Mouse (Mus musculus): Measurements from ENCODE around the gene Thegl. TPM values are rescaled to one million over a fixed set of nuclear protein-coding genes. Genes with fewer than 3 reads are reported as not detected.

The Thegl gene
- polyA plus RNA-seq, 1 experiment from 2014 or later: not detected

- Histone ChIP-seq H3K9me3 (no peaks in the 10 kb centered on the region), H3K36me3 (no peaks in the 10 kb centered on the region), H3K27ac (no peak overlapping the region), H3K27me3 (no peaks in the 10 kb centered on the region), H3K9ac (0 out of 2 replicates have a peak overlapping the region, but pooled peaks have one; percentile 8), H3K4me2 (replicated peaks) (no peak overlapping the region; the same call in 1 of the 2 replicates), H3K4me3 (no peak overlapping the region), H3K4me1 (0 out of 2 replicates have a peak, but pooled peaks cover 5% of the 10 kb centered on the region)
- no peak for ATAC-seq (ENCODE audit: low FRiP score, low read depth)
- 25% methylated on average over 10 of the region's 10 CpGs for WGBS
Observed at GRCm38 (mm10) chr5:77060363-77060762, 44.5 kb downstream of the Thegl start.

- Histone ChIP-seq H3K4me2 (replicated peaks) (peak overlapping the region; percentile 38), H3K9me3 (no peaks in the 10 kb centered on the region), H3K4me3 (no peak overlapping the region), H3K36me3 (no peaks in the 10 kb centered on the region), H3K4me1 (0 out of 2 replicates have a peak, but pooled peaks cover 5% of the 10 kb centered on the region), H3K27ac (no peak overlapping the region), H3K9ac (no peak overlapping the region), H3K27me3 (no peaks in the 10 kb centered on the region)
- WGBS: 33% methylated on average over 17 of the region's 17 CpGs
- 0 out of 2 replicates have a peak, but pooled peaks have one; percentile 40 for ATAC-seq (ENCODE audit: low FRiP score, low read depth)
Observed at GRCm38 (mm10) chr5:77061372-77062038, 45.7 kb downstream of the Thegl start.

- peaks cover 4% of the 10 kb centered on the region; the same call in 1 of the 2 replicates for H3K4me1 ChIP-seq
- H3K27ac ChIP-seq: no peak overlapping the region
- WGBS: 76% methylated on average over 8 of the region's 8 CpGs
- no peak overlapping the region for H3K9ac ChIP-seq
- no peak overlapping the region for H3K4me3 ChIP-seq
- no peaks in the 10 kb centered on the region for H3K27me3 ChIP-seq
- no peaks in the 10 kb centered on the region for H3K9me3 ChIP-seq
- H3K4me2 ChIP-seq (replicated peaks): no peak overlapping the region
- no peaks in the 10 kb centered on the region for H3K36me3 ChIP-seq
- ATAC-seq (ENCODE audit: low FRiP score, low read depth): no peak
Observed at GRCm38 (mm10) chr5:77067321-77067720, 51.5 kb downstream of the Thegl start.

DNA sequence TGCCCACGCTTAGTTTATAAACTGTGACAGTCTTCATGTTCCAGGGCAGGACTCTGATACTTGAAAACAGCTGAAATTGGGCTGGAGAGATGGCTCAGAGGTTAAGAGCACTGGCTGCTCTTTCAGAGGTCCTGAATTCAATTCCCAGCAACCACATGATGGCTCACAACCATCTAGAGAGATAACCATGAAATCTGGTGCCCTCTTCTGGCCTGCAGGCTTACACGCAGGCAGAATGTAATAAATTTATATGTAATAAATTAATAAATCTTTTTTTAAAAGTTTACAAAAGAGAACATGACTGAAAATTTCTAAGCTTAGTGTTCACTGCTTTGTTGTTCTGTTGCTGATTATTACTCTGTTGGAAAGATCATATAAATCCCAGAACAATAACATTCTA lies 55.2 kb downstream of the Thegl start:
- Histone ChIP-seq H3K9me3 (no peaks in the 10 kb centered on the region), H3K27ac (no peak overlapping the region), H3K36me3 (no peaks in the 10 kb centered on the region), H3K9ac (no peak overlapping the region), H3K4me3 (no peak overlapping the region), H3K27me3 (no peaks in the 10 kb centered on the region), H3K4me1 (peaks cover 4% of the 10 kb centered on the region; the same call in 1 of the 2 replicates), H3K4me2 (replicated peaks) (no peak overlapping the region)
- 72% methylated on average over 2 of the region's 2 CpGs for WGBS
- no peak for ATAC-seq (ENCODE audit: low FRiP score, low read depth)

DNA sequence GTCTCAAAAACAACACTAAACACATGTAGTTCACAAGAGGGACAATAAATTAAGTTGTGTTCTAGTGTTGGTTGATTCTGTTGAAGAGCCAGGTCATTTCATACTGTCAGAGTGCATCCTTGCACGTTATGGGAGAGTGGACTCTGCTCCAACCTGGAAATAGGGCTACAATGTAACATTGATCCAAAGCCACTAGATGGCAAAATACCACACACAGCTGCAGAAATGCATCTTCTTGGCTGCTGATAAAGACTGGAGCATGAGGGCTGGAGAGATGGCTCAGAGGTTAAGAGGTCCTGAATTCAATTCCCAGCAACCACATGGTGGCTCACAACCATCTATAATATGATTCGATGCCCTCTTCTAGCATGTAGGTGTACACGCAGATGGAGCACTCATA lies 55.8 kb downstream of the Thegl start:
- Histone ChIP-seq H3K9ac (no peak overlapping the region), H3K4me2 (replicated peaks) (no peak overlapping the region), H3K9me3 (no peaks in the 10 kb centered on the region), H3K4me1 (peaks cover 4% of the 10 kb centered on the region; the same call in 1 of the 2 replicates), H3K4me3 (no peak overlapping the region), H3K27ac (no peak overlapping the region), H3K27me3 (no peaks in the 10 kb centered on the region), H3K36me3 (no peaks in the 10 kb centered on the region)
- WGBS: 85% methylated on average over 3 of the region's 3 CpGs
- no peak for ATAC-seq (ENCODE audit: low FRiP score, low read depth)

DNA sequence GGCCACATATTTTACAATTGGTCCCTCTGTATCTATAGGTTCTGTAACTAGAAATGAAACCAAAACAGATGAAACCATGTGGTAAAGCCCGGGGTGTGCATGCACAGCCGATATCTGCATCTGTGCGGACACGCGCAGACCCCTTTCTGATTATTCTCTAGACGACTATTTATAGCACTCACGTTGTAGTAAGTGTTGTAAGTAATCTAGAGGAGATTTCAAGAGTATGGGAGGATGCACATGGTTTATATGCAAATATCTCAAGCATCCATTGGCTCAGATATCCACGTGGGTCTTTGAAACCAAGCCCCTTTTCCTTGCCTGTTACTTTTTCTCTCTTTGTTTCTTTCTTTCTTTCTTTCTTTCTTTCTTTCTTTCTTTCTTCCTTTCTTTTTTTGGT lies 58.0 kb downstream of the Thegl start:
- Histone ChIP-seq H3K4me3 (no peak overlapping the region), H3K4me2 (replicated peaks) (no peak overlapping the region), H3K4me1 (no peaks in the 10 kb centered on the region), H3K36me3 (no peaks in the 10 kb centered on the region), H3K9ac (no peak overlapping the region), H3K27me3 (no peaks in the 10 kb centered on the region), H3K27ac (no peak overlapping the region), H3K9me3 (no peaks in the 10 kb centered on the region)
- WGBS: 87% methylated on average over 8 of the region's 8 CpGs
- no peak for ATAC-seq (ENCODE audit: low FRiP score, low read depth)

- H3K4me1 ChIP-seq: no peaks in the 10 kb centered on the region
- peak; percentile 54; the same call in 1 of the 2 replicates for ATAC-seq (ENCODE audit: low FRiP score, low read depth)
- no peak overlapping the region for H3K4me2 ChIP-seq (replicated peaks)
- H3K4me3 ChIP-seq: no peak overlapping the region
- no peak overlapping the region for H3K9ac ChIP-seq
- no peaks in the 10 kb centered on the region for H3K9me3 ChIP-seq
- H3K36me3 ChIP-seq: no peaks in the 10 kb centered on the region
- 57% methylated on average over 2 of the region's 2 CpGs for WGBS
- H3K27ac ChIP-seq: peak overlapping the region; percentile 44; the same call in 1 of the 2 replicates
- no peaks in the 10 kb centered on the region for H3K27me3 ChIP-seq
Observed at GRCm38 (mm10) chr5:77074914-77075313, 59.1 kb downstream of the Thegl start.

DNA sequence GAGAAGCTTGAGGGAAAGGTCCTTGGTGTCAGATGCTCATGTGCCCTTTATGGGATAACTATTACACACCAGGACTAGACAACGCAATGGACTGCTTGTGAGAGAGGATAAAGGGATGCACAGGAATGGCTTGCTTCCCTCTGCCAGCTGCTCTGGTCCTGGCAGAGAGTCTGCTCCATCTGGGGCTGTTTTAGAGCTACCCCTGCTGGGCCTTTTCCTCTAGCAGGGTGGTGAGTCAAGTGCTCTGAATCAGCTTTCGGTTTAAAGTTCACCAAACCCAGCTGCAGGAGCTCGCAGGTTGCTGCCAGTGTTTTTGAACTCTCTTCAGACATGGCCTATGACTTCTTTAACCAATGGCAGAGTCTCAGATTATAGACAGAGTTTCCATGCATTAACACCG lies 60.1 kb downstream of the Thegl start:
- H3K36me3 ChIP-seq: no peaks in the 10 kb centered on the region
- no peak for ATAC-seq (ENCODE audit: low FRiP score, low read depth)
- H3K27ac ChIP-seq: no peak overlapping the region
- no peak overlapping the region for H3K9ac ChIP-seq
- WGBS: 77% methylated on average over 4 of the region's 4 CpGs
- no peak overlapping the region for H3K4me2 ChIP-seq (replicated peaks)
- no peaks in the 10 kb centered on the region for H3K9me3 ChIP-seq
- H3K4me3 ChIP-seq: no peak overlapping the region
- H3K4me1 ChIP-seq: no peaks in the 10 kb centered on the region
- H3K27me3 ChIP-seq: no peaks in the 10 kb centered on the region

- Histone ChIP-seq H3K4me1 (no peaks in the 10 kb centered on the region), H3K27me3 (no peaks in the 10 kb centered on the region), H3K4me3 (no peak overlapping the region), H3K9ac (no peak overlapping the region), H3K36me3 (no peaks in the 10 kb centered on the region), H3K4me2 (replicated peaks) (no peak overlapping the region), H3K27ac (no peak overlapping the region), H3K9me3 (no peaks in the 10 kb centered on the region)
- peak; percentile 61; the same call in 1 of the 2 replicates for ATAC-seq (ENCODE audit: low FRiP score, low read depth)
- WGBS: 68% methylated on average over 4 of the region's 4 CpGs
Observed at GRCm38 (mm10) chr5:77080761-77081160, 64.9 kb downstream of the Thegl start.

- Histone ChIP-seq H3K9me3 (no peaks in the 10 kb centered on the region), H3K36me3 (no peaks in the 10 kb centered on the region), H3K9ac (no peak overlapping the region), H3K4me3 (no peak overlapping the region), H3K27me3 (no peaks in the 10 kb centered on the region), H3K4me1 (no peaks in the 10 kb centered on the region), H3K27ac (no peak overlapping the region), H3K4me2 (replicated peaks) (no peak overlapping the region)
- 81% methylated on average over 7 of the region's 7 CpGs for WGBS
- ATAC-seq (ENCODE audit: low FRiP score, low read depth): no peak
Observed at GRCm38 (mm10) chr5:77082735-77083134, 66.9 kb downstream of the Thegl start.

- WGBS: 90% methylated on average over 4 of the region's 4 CpGs
- no peak overlapping the region for H3K27ac ChIP-seq
- H3K27me3 ChIP-seq: no peaks in the 10 kb centered on the region
- no peaks in the 10 kb centered on the region for H3K4me1 ChIP-seq
- H3K4me3 ChIP-seq: no peak overlapping the region
- H3K9me3 ChIP-seq: no peaks in the 10 kb centered on the region
- ATAC-seq (ENCODE audit: low FRiP score, low read depth): no peak
- H3K36me3 ChIP-seq: no peaks in the 10 kb centered on the region
- no peak overlapping the region for H3K9ac ChIP-seq
- no peak overlapping the region for H3K4me2 ChIP-seq (replicated peaks)
Observed at GRCm38 (mm10) chr5:77084418-77084817, 68.6 kb downstream of the Thegl start.

DNA sequence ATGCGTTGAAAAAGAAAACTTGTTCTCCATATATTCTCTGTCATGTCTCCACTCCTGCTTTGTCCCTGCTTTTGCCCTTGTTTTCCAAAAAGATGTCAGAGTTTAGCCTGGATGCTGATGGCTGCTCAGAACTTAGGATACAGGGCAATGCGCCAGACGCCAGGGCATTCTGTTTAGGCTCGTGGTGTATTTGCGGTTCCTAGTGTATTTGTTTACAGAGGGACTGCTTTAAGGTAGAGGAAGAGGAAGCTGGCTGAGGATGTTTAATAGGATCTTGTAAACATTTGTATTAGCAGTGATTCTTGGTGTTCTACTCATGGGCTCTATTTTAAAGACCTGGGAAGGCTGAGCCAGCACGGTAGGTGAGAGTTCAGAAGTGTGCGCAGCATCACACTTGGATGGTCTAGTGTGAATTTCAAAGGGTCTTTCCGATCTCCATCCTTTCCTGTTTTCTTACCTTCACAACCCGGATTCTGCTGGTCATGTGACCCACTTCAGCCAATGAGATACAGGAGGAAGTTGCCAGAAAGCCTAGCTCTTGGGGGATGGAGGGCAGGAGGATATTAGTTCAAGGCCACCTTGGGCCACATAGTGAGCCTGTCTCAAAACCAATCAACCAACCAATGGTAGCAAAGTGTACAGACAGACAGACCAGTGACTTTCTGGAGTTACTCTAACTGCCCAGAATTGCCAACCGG lies 70.1 kb downstream of the Thegl start:
- Histone ChIP-seq H3K27ac (no peak overlapping the region), H3K9me3 (no peaks in the 10 kb centered on the region), H3K36me3 (no peaks in the 10 kb centered on the region), H3K4me1 (no peaks in the 10 kb centered on the region), H3K27me3 (no peaks in the 10 kb centered on the region), H3K9ac (no peak overlapping the region), H3K4me3 (no peak overlapping the region), H3K4me2 (replicated peaks) (no peak overlapping the region)
- no peak for ATAC-seq (ENCODE audit: low FRiP score, low read depth)
- WGBS: 80% methylated on average over 10 of the region's 10 CpGs

Measured in limb, embryonic 13.5 days (tissue).